Mouse (Mus musculus): Measurements from ENCODE around the gene Zscan29. TPM values are rescaled to one million over a fixed set of nuclear protein-coding genes. Genes with fewer than 3 reads are reported as not detected.
A peak's percentile ranks its signal among the peaks of the same experiment; 100 is the strongest.

The Zscan29 gene
- polyA plus RNA-seq, 1 experiment from 2014 or later, result 12.0 TPM

GRCm38 (mm10) chr2:121169173-121169572, 1.8 kb downstream of the Zscan29 start:
- 65% methylated on average over 4 of the region's 4 CpGs for WGBS
- Histone ChIP-seq H3K4me3 (peak overlapping the region; percentile 82), H3K9me3 (no peaks in the 10 kb centered on the region), H3K27me3 (replicated peaks; ENCODE audit: low read depth, poor library complexity, severe bottlenecking) (no peaks in the 10 kb centered on the region), H3K4me1 (peaks cover 26% of the 10 kb centered on the region), H3K27ac (replicated peaks) (no peak overlapping the region), H3K36me3 (replicated peaks) (peaks cover 46% of the 10 kb centered on the region)
- DNase-seq (ENCODE audit: low spot score), result no peak

GRCm38 (mm10) chr2:121153100-121153499, 17.8 kb downstream of the Zscan29 start:
- 79% methylated on average over 3 of the region's 3 CpGs for WGBS
- Histone ChIP-seq H3K4me1 (no peaks in the 10 kb centered on the region), H3K9me3 (no peaks in the 10 kb centered on the region), H3K27me3 (replicated peaks; ENCODE audit: low read depth, poor library complexity, severe bottlenecking) (no peaks in the 10 kb centered on the region), H3K4me3 (no peak overlapping the region), H3K27ac (replicated peaks) (no peak overlapping the region), H3K36me3 (replicated peaks) (peaks cover 60% of the 10 kb centered on the region)
- DNase-seq (ENCODE audit: low spot score), result no peak

GRCm38 (mm10) chr2:121149679-121150078, 21.2 kb downstream of the Zscan29 start:
- DNase-seq (ENCODE audit: low spot score), result no peak

GRCm38 (mm10) chr2:121142415-121142814, 28.5 kb downstream of the Zscan29 start:
- DNase-seq (ENCODE audit: low spot score), result no peak
- Histone ChIP-seq H3K36me3 (replicated peaks) (peaks cover 54% of the 10 kb centered on the region), H3K27ac (replicated peaks) (no peak overlapping the region), H3K4me3 (no peak overlapping the region), H3K27me3 (replicated peaks; ENCODE audit: low read depth, poor library complexity, severe bottlenecking) (no peaks in the 10 kb centered on the region), H3K9me3 (peaks cover 15% of the 10 kb centered on the region), H3K4me1 (peaks cover 24% of the 10 kb centered on the region)
- WGBS, result 77% methylated on average over 2 of the region's 2 CpGs

More at GRCm38 (mm10) chr2:121149679-121150078, 21.2 kb downstream of the Zscan29 start:
- Histone ChIP-seq H3K4me1 (no peaks in the 10 kb centered on the region), H3K9me3 (no peaks in the 10 kb centered on the region), H3K27ac (replicated peaks) (no peak overlapping the region), H3K27me3 (replicated peaks; ENCODE audit: low read depth, poor library complexity, severe bottlenecking) (no peaks in the 10 kb centered on the region), H3K4me3 (no peak overlapping the region), H3K36me3 (replicated peaks) (peaks cover 64% of the 10 kb centered on the region)
- 86% methylated on average over 5 of the region's 5 CpGs for WGBS

- WGBS, result 81% methylated on average over 16 of the region's 16 CpGs
- Histone ChIP-seq H3K4me1 (peaks cover 24% of the 10 kb centered on the region), H3K9me3 (peaks cover 15% of the 10 kb centered on the region), H3K27ac (replicated peaks) (peak overlapping the region; percentile 97), H3K27me3 (replicated peaks; ENCODE audit: low read depth, poor library complexity, severe bottlenecking) (no peaks in the 10 kb centered on the region), H3K4me3 (peak overlapping the region; percentile 65), H3K36me3 (replicated peaks) (peaks cover 55% of the 10 kb centered on the region)
- DNase-seq (ENCODE audit: low spot score), result no peak
Measured at GRCm38 (mm10) chr2:121141216-121142035, 29.5 kb downstream of the Zscan29 start.

GRCm38 (mm10) chr2:121140018-121140882, 30.7 kb downstream of the Zscan29 start, which contains the start of the genes Adal and Lcmt2:
Adal (plus strand) TSS chr2:121140428.
Lcmt2 (minus strand) TSS chr2:121140653.
- H3K36me3 ChIP-seq (replicated peaks), result peaks cover 47% of the 10 kb centered on the region
- under 1% methylated on average over 87 of the region's 87 CpGs for WGBS
- H3K4me3 ChIP-seq, result peak within 1 kb of the TSS; percentile 65
- DNase-seq (ENCODE audit: low spot score), result peak; percentile 93
- H3K27me3 ChIP-seq (replicated peaks; ENCODE audit: low read depth, poor library complexity, severe bottlenecking), result no peaks in the 10 kb centered on the region
- H3K9me3 ChIP-seq, result peaks cover 15% of the 10 kb centered on the region
- H3K4me1 ChIP-seq, result peaks cover 24% of the 10 kb centered on the region
- peak within 1 kb of the TSS; percentile 97 for H3K27ac ChIP-seq (replicated peaks)

- H3K36me3 ChIP-seq (replicated peaks), result peaks cover 42% of the 10 kb centered on the region
- WGBS, result 60% methylated on average over 29 of the region's 29 CpGs
- no peaks in the 10 kb centered on the region for H3K27me3 ChIP-seq (replicated peaks; ENCODE audit: low read depth, poor library complexity, severe bottlenecking)
- no peak for DNase-seq (ENCODE audit: low spot score)
- H3K4me3 ChIP-seq, result peak overlapping the region; percentile 65
- H3K27ac ChIP-seq (replicated peaks), result peak overlapping the region; percentile 97
- peaks cover 15% of the 10 kb centered on the region for H3K9me3 ChIP-seq
- H3K4me1 ChIP-seq, result peaks cover 24% of the 10 kb centered on the region
Measured at GRCm38 (mm10) chr2:121139266-121140017, 31.5 kb downstream of the Zscan29 start.

- Histone ChIP-seq H3K9me3 (peaks cover 15% of the 10 kb centered on the region), H3K4me3 (no peak overlapping the region), H3K36me3 (replicated peaks) (peaks cover 31% of the 10 kb centered on the region), H3K27ac (replicated peaks) (no peak overlapping the region), H3K27me3 (replicated peaks; ENCODE audit: low read depth, poor library complexity, severe bottlenecking) (no peaks in the 10 kb centered on the region), H3K4me1 (peaks cover 24% of the 10 kb centered on the region)
- WGBS, result 94% methylated on average over 4 of the region's 4 CpGs
- no peak for DNase-seq (ENCODE audit: low spot score)
Measured at GRCm38 (mm10) chr2:121137371-121137770, 33.6 kb downstream of the Zscan29 start.

GRCm38 (mm10) chr2:121132822-121133221, 38.1 kb downstream of the Zscan29 start:
- H3K4me3 ChIP-seq, result no peak overlapping the region
- no peak for DNase-seq (ENCODE audit: low spot score)

GRCm38 (mm10) chr2:121128865-121129620, 41.9 kb downstream of the Zscan29 start:
- H3K9me3 ChIP-seq, result no peaks in the 10 kb centered on the region
- DNase-seq (ENCODE audit: low spot score), result no peak
- no peak overlapping the region for H3K4me3 ChIP-seq
- 75% methylated on average over 9 of the region's 9 CpGs for WGBS
- H3K4me1 ChIP-seq, result no peaks in the 10 kb centered on the region
- H3K36me3 ChIP-seq (replicated peaks), result no peaks in the 10 kb centered on the region
- no peaks in the 10 kb centered on the region for H3K27me3 ChIP-seq (replicated peaks; ENCODE audit: low read depth, poor library complexity, severe bottlenecking)
- no peak overlapping the region for H3K27ac ChIP-seq (replicated peaks)

More at GRCm38 (mm10) chr2:121132822-121133221, 38.1 kb downstream of the Zscan29 start:
- Histone ChIP-seq H3K4me1 (no peaks in the 10 kb centered on the region), H3K27ac (replicated peaks) (no peak overlapping the region), H3K36me3 (replicated peaks) (peaks cover 11% of the 10 kb centered on the region), H3K27me3 (replicated peaks; ENCODE audit: low read depth, poor library complexity, severe bottlenecking) (no peaks in the 10 kb centered on the region), H3K9me3 (no peaks in the 10 kb centered on the region)
- 72% methylated on average over 1 of the region's 1 CpGs for WGBS

GRCm38 (mm10) chr2:121127536-121127935, 43.4 kb downstream of the Zscan29 start:
- Histone ChIP-seq H3K27ac (replicated peaks) (no peak overlapping the region), H3K4me3 (no peak overlapping the region), H3K9me3 (no peaks in the 10 kb centered on the region), H3K4me1 (no peaks in the 10 kb centered on the region), H3K27me3 (replicated peaks; ENCODE audit: low read depth, poor library complexity, severe bottlenecking) (no peaks in the 10 kb centered on the region), H3K36me3 (replicated peaks) (no peaks in the 10 kb centered on the region)
- WGBS, result 80% methylated on average over 1 of the region's 1 CpGs
- DNase-seq (ENCODE audit: low spot score), result no peak

All from embryonic facial prominence, embryonic 10.5 days (tissue).